Mouse (Mus musculus): ENCODE results near the gene Tbc1d2b.

The Tbc1d2b gene

GRCm38 (mm10) chr9:90270193-90270943 is at the start of gene Tbc1d2b:
Gene Tbc1d2b, minus strand, starts transcription at chr9:90270804.
- DNase-seq (ENCODE audit: low spot score) = peak; percentile 65

GRCm38 (mm10) chr9:90316300-90316699 is 45.7 kb upstream of the Tbc1d2b start:
- DNase-seq (ENCODE audit: low spot score) = no peak

GRCm38 (mm10) chr9:90315662-90316061 is 45.1 kb upstream of the Tbc1d2b start:
- DNase-seq (ENCODE audit: low spot score) = no peak

GRCm38 (mm10) chr9:90304254-90304653 is 33.6 kb upstream of the Tbc1d2b start:
- DNase-seq (ENCODE audit: low spot score) = no peak

GRCm38 (mm10) chr9:90303101-90303835 is 32.7 kb upstream of the Tbc1d2b start:
- no peak for DNase-seq (ENCODE audit: low spot score)

DNA sequence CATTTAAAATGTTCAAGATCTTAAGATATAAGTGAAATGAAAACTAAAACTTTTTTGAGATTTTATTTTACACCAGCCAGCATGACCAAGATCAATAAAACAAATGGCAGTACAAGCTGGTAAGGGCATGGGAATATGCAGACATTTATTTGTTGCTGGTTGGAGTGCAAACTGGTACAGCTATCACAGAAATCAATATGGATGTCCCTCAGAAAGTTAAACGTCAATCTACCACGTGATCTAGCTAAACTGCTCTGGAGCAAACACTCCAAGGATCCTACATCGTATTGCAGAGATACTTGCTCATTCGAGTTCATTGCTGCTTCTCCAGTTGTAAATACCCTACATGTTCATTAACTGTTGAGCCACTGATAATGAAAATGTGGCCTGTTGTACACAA is 32.1 kb upstream of the Tbc1d2b start:
- no peak for DNase-seq (ENCODE audit: low spot score)

DNA sequence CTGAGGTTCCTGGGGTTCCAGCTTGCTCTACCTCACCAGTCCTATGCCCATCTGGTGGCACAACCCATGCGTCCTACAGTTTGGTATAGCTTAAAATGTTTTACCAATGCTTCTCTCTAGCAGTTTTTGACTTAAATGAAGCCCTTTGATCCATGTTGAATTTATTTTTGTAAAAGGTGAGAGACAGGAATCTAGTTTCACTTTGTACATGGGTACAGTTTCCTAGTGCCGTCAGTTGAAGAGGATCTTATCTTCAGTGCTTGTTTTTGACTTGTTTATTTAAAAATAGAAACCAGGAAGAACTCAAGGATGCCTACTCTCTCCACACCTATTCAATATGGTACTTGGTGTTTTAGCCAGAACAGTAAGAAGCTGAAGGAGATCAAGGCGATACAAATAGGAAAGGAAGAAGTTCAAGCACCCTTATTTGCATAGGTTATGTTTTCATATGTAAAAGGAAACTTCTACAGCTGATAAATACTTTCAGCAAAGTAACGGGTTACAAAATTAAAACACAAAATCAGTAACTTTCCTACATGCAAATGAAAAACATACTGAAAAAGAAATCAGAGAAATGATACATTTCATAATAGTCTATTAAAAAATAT is 30.6 kb upstream of the Tbc1d2b start:
- DNase-seq (ENCODE audit: low spot score) = no peak

DNA sequence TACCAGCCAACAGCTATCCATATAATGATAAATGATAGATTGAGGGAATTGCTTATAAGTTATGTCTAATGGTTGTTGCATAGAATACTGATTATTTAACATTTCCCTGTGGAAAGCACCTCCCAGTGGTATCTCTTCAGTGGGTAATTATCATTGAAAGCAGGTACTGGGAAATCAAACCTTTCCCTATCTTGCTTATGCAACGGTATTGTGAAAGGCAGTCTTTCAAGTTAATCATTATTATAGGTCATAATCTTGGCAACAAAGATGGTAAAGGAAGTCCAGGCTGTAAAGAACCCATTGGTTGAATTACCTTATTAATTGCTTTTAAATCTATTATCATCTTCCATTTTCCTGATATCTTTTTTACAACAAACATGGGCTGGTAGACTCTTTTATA is 27.0 kb upstream of the Tbc1d2b start:
- DNase-seq (ENCODE audit: low spot score) = no peak

GRCm38 (mm10) chr9:90293641-90294398 is 23.2 kb upstream of the Tbc1d2b start:
- no peak for DNase-seq (ENCODE audit: low spot score)

- DNase-seq (ENCODE audit: low spot score) = no peak
Measured at GRCm38 (mm10) chr9:90278397-90278796, 7.8 kb upstream of the Tbc1d2b start.

GRCm38 (mm10) chr9:90277884-90278283 is 7.3 kb upstream of the Tbc1d2b start:
- DNase-seq (ENCODE audit: low spot score) = no peak

DNA sequence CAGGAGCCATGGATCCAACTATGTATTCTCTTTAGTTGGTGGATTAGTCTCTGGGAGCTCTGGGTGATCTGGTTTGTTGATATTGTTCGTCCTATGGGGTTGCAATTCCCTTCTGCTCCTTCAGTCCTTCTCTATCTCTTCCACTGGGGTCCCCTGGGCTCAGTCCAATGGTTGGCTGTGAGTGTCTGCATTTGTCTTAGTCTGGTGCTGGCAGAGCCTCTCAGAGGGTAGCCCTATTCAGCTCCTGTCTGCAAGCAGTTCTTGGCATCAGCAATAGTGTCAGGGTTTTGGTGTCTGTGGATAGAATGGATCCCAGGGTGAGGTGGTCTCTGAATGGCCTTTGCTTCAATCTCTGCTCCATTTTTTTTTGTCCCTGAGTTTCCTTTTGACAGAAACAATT is 6.2 kb upstream of the Tbc1d2b start:
- no peak for DNase-seq (ENCODE audit: low spot score)

- no peak for DNase-seq (ENCODE audit: low spot score)
Measured at GRCm38 (mm10) chr9:90275906-90276305, 5.3 kb upstream of the Tbc1d2b start.

DNA sequence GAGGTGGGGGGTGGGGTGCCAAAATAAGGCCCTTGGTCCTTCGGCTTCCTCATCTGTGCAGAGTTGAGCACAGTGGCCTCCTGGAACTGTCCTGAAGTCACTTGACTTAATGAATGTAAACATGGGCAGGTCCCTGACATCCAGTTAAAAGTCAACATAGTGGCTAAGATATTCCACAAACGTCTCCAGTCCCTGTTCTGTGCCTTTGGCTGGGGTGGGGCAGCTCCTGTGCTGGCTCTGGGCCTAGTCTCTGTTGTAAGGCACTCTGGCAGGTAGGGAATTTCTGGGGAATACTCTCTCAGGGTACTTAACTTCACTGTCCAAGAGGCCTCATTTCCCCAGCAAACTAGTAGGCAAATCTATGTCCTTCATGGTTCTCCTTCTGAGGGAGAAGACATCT is 4.9 kb upstream of the Tbc1d2b start:
- no peak for DNase-seq (ENCODE audit: low spot score)

GRCm38 (mm10) chr9:90274516-90274915 is 3.9 kb upstream of the Tbc1d2b start:
- no peak for DNase-seq (ENCODE audit: low spot score)

GRCm38 (mm10) chr9:90272346-90272745 is 1.7 kb upstream of the Tbc1d2b start:
- DNase-seq (ENCODE audit: low spot score) = no peak

GRCm38 (mm10) chr9:90271541-90272090 is 1.0 kb upstream of the Tbc1d2b start:
- DNase-seq (ENCODE audit: low spot score) = no peak

DNA sequence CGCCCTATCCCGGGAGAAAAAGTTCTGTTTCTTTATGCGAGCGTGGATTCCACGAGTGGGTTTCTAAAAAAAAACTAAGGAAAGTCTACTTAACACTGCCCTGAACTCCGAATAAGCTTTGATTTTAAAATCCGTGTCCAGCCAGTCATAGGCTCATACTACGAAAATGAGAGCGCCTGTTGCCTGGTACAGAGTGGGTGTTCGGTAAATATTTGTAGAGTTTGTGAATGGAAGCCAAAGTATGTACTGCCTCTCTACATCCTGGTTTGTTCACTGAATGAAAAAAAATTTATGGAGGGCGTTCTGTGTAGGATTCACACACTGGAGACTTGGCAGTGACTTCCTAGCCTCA is 316 bp upstream of the Tbc1d2b start:
- DNase-seq (ENCODE audit: low spot score) = no peak

DNA sequence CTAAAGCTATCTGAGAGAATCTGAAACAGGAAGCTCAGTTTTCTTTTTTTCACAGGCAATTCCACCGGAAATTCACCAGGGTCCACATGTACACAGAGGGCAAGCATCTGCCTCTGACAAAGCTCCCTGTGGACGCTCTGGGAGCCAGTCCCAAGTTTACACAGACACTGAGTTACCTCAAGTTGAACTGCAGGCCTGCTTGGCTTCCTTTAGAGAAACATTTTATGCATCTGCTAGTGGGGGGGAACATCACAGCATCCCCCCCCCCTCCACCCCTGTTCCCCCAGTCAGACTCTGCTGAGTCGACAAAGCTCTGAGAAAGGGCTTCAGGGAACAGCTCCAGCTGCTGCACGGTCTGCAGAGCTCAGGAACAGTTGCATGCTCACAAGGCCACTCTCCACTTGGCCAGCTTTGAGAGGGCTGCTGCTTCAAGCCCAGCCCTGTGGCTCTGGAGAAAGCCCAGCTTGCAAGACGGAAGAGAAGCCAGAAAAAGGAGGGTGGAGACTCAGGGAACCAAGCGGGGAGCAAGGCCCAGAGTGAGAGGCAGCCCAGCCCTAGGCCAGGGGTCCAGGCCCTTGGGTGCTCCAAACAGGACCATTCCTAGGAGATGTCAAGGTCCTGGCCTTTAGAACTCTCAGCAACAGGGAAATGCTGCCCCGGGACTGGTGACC is 1.5 kb downstream of the Tbc1d2b start:
- DNase-seq (ENCODE audit: low spot score) = no peak

GRCm38 (mm10) chr9:90266926-90267325 is 3.7 kb downstream of the Tbc1d2b start:
- no peak for DNase-seq (ENCODE audit: low spot score)

GRCm38 (mm10) chr9:90266059-90266458 is 4.5 kb downstream of the Tbc1d2b start:
- no peak for DNase-seq (ENCODE audit: low spot score)

All from spleen, adult 12 weeks (tissue).